Mouse (Mus musculus) thymus, postnatal 25 days (tissue): Measurements from ENCODE around the gene Olfr1322.

Experiments
- DNase-seq: peaks from one replicate; pipeline ENCODE4 v3.0.0; 2022

The Olfr1322 gene

GRCm38 (mm10) chrX:49891383-49891782 lies at the start of gene Olfr1322:
Olfr1322 (minus strand) TSS chrX:49891483.
- DNase-seq = no peak

GRCm38 (mm10) chrX:49877651-49878349 lies 13.5 kb downstream of the Olfr1322 start:
- no peak for DNase-seq
